Mouse (Mus musculus) thymus, adult 2 months (tissue): ENCODE data around the gene Mmp14.

Source experiments
- CTCF ChIP-seq: fragments of 200-500 bp; IDR thresholded peaks from 2 replicates; pipeline ENCODE4 v1.5.1; 2012; ENCODE audit warnings: mild to moderate bottlenecking, control low read depth, low read length, moderate library complexity, borderline replicate concordance; ENCODE audit not compliant: control insufficient read depth, poor library complexity, insufficient read depth; ENCODE audit errors: extremely low read depth
- POLR2A ChIP-seq: fragments of 200-500 bp; IDR thresholded peaks from 2 replicates; pipeline ENCODE4 v1.6.1; 2012; ENCODE audit warnings: mild to moderate bottlenecking, low read length, control low read depth, moderate library complexity; ENCODE audit not compliant: control insufficient read depth, poor library complexity, insufficient read depth; ENCODE audit errors: extremely low read depth

- no peak for TF ChIP-seq POLR2A
- TF ChIP-seq CTCF, result no peak
Measured at GRCm38 (mm10) chr14:54432837-54433830, 1.7 kb downstream of the Mmp14 start.
